Mouse (Mus musculus) intestine, embryonic 16.5 days (tissue): ENCODE measurements around the gene G0s2. TPM values are rescaled to one million over a fixed set of nuclear protein-coding genes. Genes with fewer than 3 reads are reported as not detected.

Experiments used
- ATAC-seq: fragments of 200-750 bp; cut with Nextera tagmentation; 2 replicates; pipeline ENCODE4 v1.8.0; 2017; ENCODE audit warnings: moderate TSS enrichment, moderate library complexity
- H3K27ac ChIP-seq: fragments of 300-500 bp; sonication (generic); 2 replicates; pipeline ENCODE4 v1.5.1; 2014; ENCODE audit warnings: mild to moderate bottlenecking, low read length
- H3K27me3 ChIP-seq: fragments of 300-500 bp; sonication (generic); replicated peaks from 2 replicates; pipeline ENCODE4 v1.6.1; 2014; ENCODE audit warnings: low read length, control low read depth, mixed read lengths; ENCODE audit not compliant: control insufficient read depth, insufficient read depth
- H3K36me3 ChIP-seq: fragments of 300-500 bp; sonication (generic); 2 replicates; pipeline ENCODE4 v1.6.1; 2014; ENCODE audit warnings: low read length, control low read depth; ENCODE audit not compliant: control insufficient read depth, insufficient read depth
- H3K4me1 ChIP-seq: fragments of 300-500 bp; sonication (generic); 2 replicates; pipeline ENCODE4 v1.6.1; 2014; ENCODE audit warnings: low read length, control low read depth, mixed read lengths; ENCODE audit not compliant: control insufficient read depth, insufficient read depth
- H3K4me2 ChIP-seq: fragments of 300-500 bp; sonication (generic); 2 replicates; pipeline ENCODE4 v1.6.1; 2014; ENCODE audit warnings: low read depth, low read length, control low read depth
- H3K4me3 ChIP-seq: fragments of 300-500 bp; sonication (generic); 2 replicates; pipeline ENCODE4 v1.5.1; 2014; ENCODE audit warnings: mild to moderate bottlenecking, low read length
- H3K9ac ChIP-seq: fragments of 300-500 bp; sonication (generic); 2 replicates; pipeline ENCODE4 v1.6.1; 2014; ENCODE audit warnings: low read depth, low read length
- H3K9me3 ChIP-seq: fragments of 300-500 bp; sonication (generic); 2 replicates; pipeline ENCODE4 v1.6.1; 2016; ENCODE audit warnings: low read length, control low read depth; ENCODE audit not compliant: control insufficient read depth
- WGBS: fragments of 180-500 bp; shearing (Covaris S2); extraction: QIAGEN DNeasy Blood & Tissue Kit; methylation state at CpG from one replicate; pipeline ENCODE4 v1.1.7; 2014; 5-methylcytosine and 5-hydroxymethylcytosine counted together
- polyA plus RNA-seq: library from polyadenylated mRNA; unstranded; fragments of >200 nt; fragmentation: Nextera tagmentation; extraction: Ambion mirVana; gene quantifications from 2 replicates; pipeline ENCODE4 v1.2.1, GENCODE M21; 2015

The G0s2 gene
- polyA plus RNA-seq, 1 experiment from 2014 or later, result 25.1 TPM

DNA sequence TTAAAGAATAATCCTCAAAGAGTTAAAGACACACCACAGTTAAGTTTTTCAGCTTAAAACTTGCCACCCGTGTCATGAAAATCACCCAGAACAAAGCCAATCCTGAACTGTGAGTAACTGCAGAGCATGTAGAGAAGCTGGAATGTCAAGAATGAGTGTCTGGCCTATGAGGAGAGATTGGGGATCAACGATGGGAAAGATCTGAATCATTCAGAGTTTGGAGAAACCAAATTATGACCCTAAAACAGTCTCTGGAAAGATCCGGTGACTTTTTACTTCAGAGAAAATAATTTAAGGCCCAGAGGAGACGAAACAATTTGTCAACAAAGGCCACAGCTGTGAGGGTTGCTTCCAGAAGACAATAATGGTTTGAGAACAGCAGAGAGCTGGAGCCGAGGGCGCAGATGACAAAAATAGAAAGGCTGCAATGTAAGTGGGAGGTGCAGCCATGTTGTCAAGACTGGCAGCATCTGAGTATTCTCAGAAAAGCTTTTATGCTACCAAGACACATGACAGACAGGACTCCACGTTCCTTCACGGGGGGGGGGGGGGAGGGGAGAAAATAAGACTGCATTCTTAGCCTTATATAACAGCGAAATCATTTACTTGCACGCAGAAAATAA lies 29.3 kb downstream of the G0s2 start:
- Histone ChIP-seq H3K9ac (no peak overlapping the region), H3K27ac (no peak overlapping the region), H3K4me1 (0 out of 2 replicates have a peak, but pooled peaks cover 5% of the 10 kb centered on the region), H3K27me3 (no peaks in the 10 kb centered on the region), H3K4me2 (no peak overlapping the region), H3K9me3 (no peaks in the 10 kb centered on the region), H3K36me3 (no peaks in the 10 kb centered on the region), H3K4me3 (no peak overlapping the region)
- WGBS, result 46% methylated on average over 10 of the region's 10 CpGs
- ATAC-seq, result no peak

DNA sequence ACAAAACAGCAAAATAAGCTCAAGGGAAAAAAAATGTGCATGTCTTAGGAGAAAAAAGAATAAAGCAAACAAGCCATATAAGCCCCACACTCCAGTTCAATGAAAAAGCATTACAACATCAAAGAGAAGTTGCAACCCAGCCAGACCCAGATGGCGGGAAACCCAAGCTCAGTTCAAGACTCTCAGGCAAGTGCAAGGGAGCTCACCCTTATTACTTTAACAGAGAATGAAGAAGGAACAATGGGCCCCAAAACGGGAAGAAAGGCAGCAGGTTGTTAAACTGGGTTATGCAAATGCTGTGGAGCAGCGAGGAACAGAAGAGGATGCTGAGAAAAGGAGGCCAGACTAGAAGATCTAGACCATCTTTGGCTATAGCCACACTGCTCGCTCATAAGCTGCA lies 30.2 kb downstream of the G0s2 start:
- Histone ChIP-seq H3K4me1 (0 out of 2 replicates have a peak, but pooled peaks cover 5% of the 10 kb centered on the region), H3K4me3 (no peak overlapping the region), H3K4me2 (no peak overlapping the region), H3K9ac (no peak overlapping the region), H3K36me3 (no peaks in the 10 kb centered on the region), H3K27me3 (no peaks in the 10 kb centered on the region), H3K9me3 (no peaks in the 10 kb centered on the region), H3K27ac (no peak overlapping the region)
- WGBS, result 69% methylated on average over 4 of the region's 4 CpGs
- no peak for ATAC-seq

DNA sequence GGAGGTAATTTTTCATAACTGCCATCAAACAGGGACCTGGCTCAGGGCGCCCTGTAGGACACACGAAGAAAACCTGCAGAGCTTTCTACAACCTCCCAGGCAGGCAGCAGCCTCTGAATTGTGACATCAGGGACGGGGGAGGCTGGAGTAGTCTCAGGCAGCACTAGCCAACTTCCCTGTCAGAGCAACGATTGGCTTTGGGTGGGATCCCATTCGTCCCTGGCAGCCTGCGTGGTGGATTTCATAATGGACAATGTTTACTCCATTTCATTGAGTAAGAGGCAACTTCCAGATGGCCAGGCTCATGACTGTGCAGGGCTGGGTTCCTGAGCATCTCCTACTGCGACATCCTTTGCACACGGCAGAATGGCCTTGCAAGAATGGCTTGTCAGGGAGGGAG lies 30.8 kb downstream of the G0s2 start:
- no peak overlapping the region for H3K27ac ChIP-seq
- 54% methylated on average over 8 of the region's 8 CpGs for WGBS
- no peak overlapping the region for H3K4me2 ChIP-seq
- H3K4me3 ChIP-seq, result no peak overlapping the region
- no peaks in the 10 kb centered on the region for H3K27me3 ChIP-seq
- no peaks in the 10 kb centered on the region for H3K9me3 ChIP-seq
- H3K4me1 ChIP-seq, result 0 out of 2 replicates have a peak, but pooled peaks cover 5% of the 10 kb centered on the region
- peak; percentile 31; the same call in 1 of the 2 replicates for ATAC-seq
- no peak overlapping the region for H3K9ac ChIP-seq
- no peaks in the 10 kb centered on the region for H3K36me3 ChIP-seq

DNA sequence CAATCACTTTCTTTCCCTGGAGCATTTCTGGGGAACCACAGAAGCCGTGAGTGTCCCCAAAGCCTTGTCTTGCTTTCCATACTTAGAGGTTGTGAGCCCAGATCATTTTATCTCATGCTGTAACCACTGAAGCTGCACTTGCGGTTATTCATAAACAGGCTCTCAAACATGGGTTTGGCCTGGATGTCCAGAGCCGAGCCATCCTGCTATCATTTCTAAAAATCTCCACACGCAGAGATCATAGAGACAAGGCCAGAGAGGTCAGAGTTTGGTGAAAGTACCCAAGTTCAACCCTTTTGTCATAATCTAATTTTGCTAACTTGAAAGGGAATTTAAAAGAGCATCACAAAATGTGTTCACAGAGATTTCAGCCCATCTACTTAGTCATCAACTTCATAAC lies 31.6 kb downstream of the G0s2 start:
- Histone ChIP-seq H3K9me3 (no peaks in the 10 kb centered on the region), H3K36me3 (no peaks in the 10 kb centered on the region), H3K27me3 (no peaks in the 10 kb centered on the region), H3K4me3 (no peak overlapping the region), H3K27ac (no peak overlapping the region), H3K4me2 (no peak overlapping the region), H3K9ac (no peak overlapping the region), H3K4me1 (0 out of 2 replicates have a peak, but pooled peaks cover 5% of the 10 kb centered on the region)
- no peak for ATAC-seq
- 89% methylated on average over 4 of the region's 4 CpGs for WGBS

DNA sequence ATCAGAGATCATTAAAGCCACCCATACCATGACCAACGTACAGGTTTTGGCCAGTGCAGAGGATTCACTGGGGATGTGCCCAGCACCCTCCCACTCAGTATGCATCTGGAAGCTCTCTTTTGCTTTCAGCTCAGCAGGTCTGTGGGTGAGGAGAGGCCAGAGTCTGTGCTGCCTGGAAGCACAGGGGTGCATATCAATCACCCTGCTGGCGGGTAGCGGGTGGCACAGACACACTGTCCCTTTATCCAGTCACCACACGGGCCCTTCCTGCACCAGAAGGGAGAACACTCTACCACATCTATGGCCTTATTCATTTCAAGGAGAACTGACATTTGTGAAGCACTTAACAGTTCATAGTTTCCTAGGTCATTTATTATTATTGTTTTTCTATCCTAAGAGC lies 34.6 kb downstream of the G0s2 start:
- no peaks in the 10 kb centered on the region for H3K9me3 ChIP-seq
- 55% methylated on average over 4 of the region's 4 CpGs for WGBS
- no peaks in the 10 kb centered on the region for H3K36me3 ChIP-seq
- H3K4me1 ChIP-seq, result 0 out of 2 replicates have a peak, but pooled peaks cover 3% of the 10 kb centered on the region
- H3K27me3 ChIP-seq, result no peaks in the 10 kb centered on the region
- no peak for ATAC-seq
- no peak overlapping the region for H3K4me3 ChIP-seq
- H3K27ac ChIP-seq, result no peak overlapping the region
- H3K4me2 ChIP-seq, result no peak overlapping the region
- no peak overlapping the region for H3K9ac ChIP-seq

DNA sequence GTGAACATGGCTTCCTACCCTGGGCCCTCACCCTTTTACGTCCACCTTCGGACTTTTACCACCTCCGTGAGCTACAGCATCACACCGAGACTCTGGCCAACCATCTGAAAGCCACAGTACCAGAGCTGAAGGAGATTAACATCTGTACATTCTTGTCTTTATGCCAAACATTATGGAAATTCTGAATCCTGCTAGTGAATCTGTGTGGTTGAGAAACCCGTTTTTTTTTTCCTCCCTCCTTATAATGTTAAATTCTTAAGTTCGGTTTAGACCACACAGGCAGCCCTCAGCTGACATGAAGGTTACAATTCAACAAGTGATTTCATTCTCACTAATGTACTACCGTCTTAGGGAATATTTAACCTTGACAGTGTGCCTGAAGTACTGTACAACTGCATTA lies 38.1 kb downstream of the G0s2 start:
- WGBS, result 63% methylated on average over 7 of the region's 7 CpGs
- no peak for ATAC-seq
- Histone ChIP-seq H3K27ac (no peak overlapping the region), H3K4me2 (no peak overlapping the region), H3K9me3 (no peaks in the 10 kb centered on the region), H3K9ac (no peak overlapping the region), H3K4me1 (0 out of 2 replicates have a peak, but pooled peaks cover 3% of the 10 kb centered on the region), H3K27me3 (no peaks in the 10 kb centered on the region), H3K36me3 (no peaks in the 10 kb centered on the region), H3K4me3 (no peak overlapping the region)

DNA sequence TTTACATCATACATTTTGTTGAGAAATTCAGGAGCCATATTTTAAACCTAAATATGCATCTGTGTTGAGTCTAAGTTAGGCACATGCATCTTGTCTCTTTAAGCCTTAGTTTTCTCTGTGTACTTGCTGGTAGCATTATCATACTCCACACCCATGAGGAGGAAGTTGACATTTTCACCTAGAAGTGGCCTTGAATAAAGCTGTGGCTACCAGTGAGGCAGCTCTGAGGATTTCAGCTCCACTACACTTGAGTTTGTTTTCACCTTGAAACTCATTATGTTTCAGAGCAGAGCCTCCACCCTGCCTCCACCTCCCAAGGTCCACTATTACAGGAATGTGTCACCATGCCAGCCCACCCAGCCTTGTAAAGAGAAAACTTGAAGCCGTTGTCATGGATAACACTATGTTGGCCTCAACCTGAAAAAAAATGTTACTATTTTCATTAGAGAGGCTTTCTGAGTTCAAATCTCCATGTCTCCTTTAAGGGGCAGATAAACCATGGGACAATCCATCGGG lies 38.8 kb downstream of the G0s2 start:
- no peaks in the 10 kb centered on the region for H3K9me3 ChIP-seq
- H3K36me3 ChIP-seq, result no peaks in the 10 kb centered on the region
- H3K27ac ChIP-seq, result no peak overlapping the region
- no peaks in the 10 kb centered on the region for H3K27me3 ChIP-seq
- no peak for ATAC-seq
- WGBS, result 92% methylated on average over 2 of the region's 2 CpGs
- no peak overlapping the region for H3K9ac ChIP-seq
- H3K4me2 ChIP-seq, result no peak overlapping the region
- no peak overlapping the region for H3K4me3 ChIP-seq
- 0 out of 2 replicates have a peak, but pooled peaks cover 3% of the 10 kb centered on the region for H3K4me1 ChIP-seq

DNA sequence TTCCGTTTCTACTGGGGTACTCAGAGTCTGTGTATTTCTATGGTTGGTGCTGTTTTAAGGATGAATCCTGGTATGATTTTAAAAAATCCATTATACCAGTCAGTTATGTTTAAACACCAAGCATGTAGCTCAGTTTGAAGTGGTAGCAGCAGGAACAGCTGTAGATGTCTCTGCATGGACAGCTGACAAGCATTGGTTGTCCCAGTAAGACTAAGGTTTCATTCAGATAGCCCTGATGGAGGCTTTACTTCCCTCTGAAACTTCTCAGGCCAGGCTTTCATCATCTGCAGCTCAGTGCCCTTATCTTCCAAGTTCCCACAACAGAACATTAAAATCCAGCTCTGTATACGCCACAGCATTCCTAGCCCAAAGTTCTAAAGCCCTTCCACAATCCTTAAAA lies 40.3 kb downstream of the G0s2 start:
- H3K4me3 ChIP-seq, result no peak overlapping the region
- H3K27me3 ChIP-seq, result no peaks in the 10 kb centered on the region
- no peak for ATAC-seq
- no peaks in the 10 kb centered on the region for H3K36me3 ChIP-seq
- H3K4me2 ChIP-seq, result no peak overlapping the region
- H3K4me1 ChIP-seq, result 0 out of 2 replicates have a peak, but pooled peaks cover 3% of the 10 kb centered on the region
- 85% methylated on average over 2 of the region's 2 CpGs for WGBS
- H3K27ac ChIP-seq, result no peak overlapping the region
- no peaks in the 10 kb centered on the region for H3K9me3 ChIP-seq
- no peak overlapping the region for H3K9ac ChIP-seq

DNA sequence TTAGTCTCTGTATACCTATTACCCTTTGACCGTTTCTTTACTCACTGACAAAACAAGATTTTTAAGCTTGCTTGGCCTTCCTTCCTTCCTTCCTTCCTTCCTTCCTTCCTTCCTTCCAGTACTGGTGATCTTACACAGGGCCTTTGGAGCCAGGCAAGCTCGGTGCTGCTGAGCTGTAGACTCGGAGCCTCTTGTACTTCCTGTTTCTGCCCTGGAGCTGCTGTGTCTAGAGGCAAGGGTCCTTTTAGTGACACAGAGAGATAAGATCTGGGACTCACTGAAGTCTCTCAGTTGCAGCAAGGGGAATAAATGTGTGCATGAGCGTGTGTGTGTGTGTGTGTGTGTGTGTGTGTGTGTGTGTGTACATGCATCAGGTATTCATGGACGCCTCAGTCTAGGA lies 42.1 kb downstream of the G0s2 start:
- ATAC-seq, result peak; percentile 56; the same call in 1 of the 2 replicates
- no peak overlapping the region for H3K27ac ChIP-seq
- no peaks in the 10 kb centered on the region for H3K9me3 ChIP-seq
- H3K27me3 ChIP-seq, result no peaks in the 10 kb centered on the region
- H3K4me2 ChIP-seq, result no peak overlapping the region
- 0 out of 2 replicates have a peak, but pooled peaks cover 3% of the 10 kb centered on the region for H3K4me1 ChIP-seq
- no peaks in the 10 kb centered on the region for H3K36me3 ChIP-seq
- no peak overlapping the region for H3K4me3 ChIP-seq
- 46% methylated on average over 5 of the region's 5 CpGs for WGBS
- H3K9ac ChIP-seq, result no peak overlapping the region
